In genomic region chr11:4850404-4850803, GRCm38 (mm10) we compare ENCODE assay signal across 17 mouse cellular contexts. TPM values are rescaled to one million over a fixed set of nuclear protein-coding genes. Genes with fewer than 3 reads are reported as not detected.
DNase-seq lines count a peak whose midpoint lies in the region; ATAC-seq lines count a peak whose summit lies in the region.
"Had no signal": no experiment of that assay in that cellular context is flagged by ENCODE, and none has a peak within 500 bp of the region (broad histone marks: within the 10 kb centered on the region; RNA-seq: fewer than 3 reads in every experiment).

No protein-coding gene starts in this region.

- H3K4me1 ChIP-seq in heart, embryonic 15.5 days (replicated peaks) = peaks cover 14% of the 10 kb centered on the region; the same call in 1 of the 2 replicates
- peaks cover 24% of the 10 kb centered on the region for H3K4me1 ChIP-seq in midbrain, embryonic 10.5 days
- H3K4me1 ChIP-seq in midbrain, embryonic 14.5 days (ENCODE audit: control insufficient read depth, insufficient read depth, low read length) = peaks cover 15% of the 10 kb centered on the region
- peaks cover 16% of the 10 kb centered on the region for H3K4me1 ChIP-seq in embryonic facial prominence, embryonic 13.5 days
- peaks cover 31% of the 10 kb centered on the region for H3K4me1 ChIP-seq in liver, embryonic 15.5 days (replicated peaks)

- ATAC-seq in heart, embryonic 15.5 days (replicated peaks; ENCODE audit: insufficient number of reproducible peaks, insufficient read depth, low FRiP score, low read depth) = no peak
- no peak for ATAC-seq in midbrain, embryonic 14.5 days (ENCODE audit: low FRiP score, low TSS enrichment)
- ATAC-seq in embryonic facial prominence, embryonic 13.5 days (ENCODE audit: insufficient number of reproducible peaks, insufficient read depth, low FRiP score, low TSS enrichment, low read depth) = no peak
- no peak for ATAC-seq in liver, embryonic 15.5 days (ENCODE audit: insufficient read depth)
- ATAC-seq: hindbrain, postnatal 0 days had no signal

- 0 out of 2 replicates have a peak overlapping the region, but pooled peaks have one; percentile 63 for H3K4me2 ChIP-seq in heart, embryonic 15.5 days
- H3K4me2 ChIP-seq in midbrain, embryonic 14.5 days (ENCODE audit: low read length) = no peak overlapping the region
- H3K4me2 ChIP-seq in embryonic facial prominence, embryonic 13.5 days = peak overlapping the region; percentile 55
- H3K4me2 ChIP-seq in liver, embryonic 15.5 days = peak overlapping the region; percentile 92; the same call in 1 of the 2 replicates

- intact Hi-C loops in heart, postnatal 25 days (cut with DNase I) = no loop called here

- no peaks in the 10 kb centered on the region for H3K27me3 ChIP-seq in heart, embryonic 15.5 days
- H3K27me3 ChIP-seq in midbrain, embryonic 10.5 days (ENCODE audit: low read depth, poor library complexity, severe bottlenecking) = no peaks in the 10 kb centered on the region
- H3K27me3 ChIP-seq in midbrain, embryonic 14.5 days (ENCODE audit: control insufficient read depth, insufficient read depth, low read length) = no peaks in the 10 kb centered on the region
- no peaks in the 10 kb centered on the region for H3K27me3 ChIP-seq in embryonic facial prominence, embryonic 13.5 days
- no peaks in the 10 kb centered on the region for H3K27me3 ChIP-seq in liver, embryonic 15.5 days
- H3K27me3 ChIP-seq: midbrain, embryonic 13.5 days; neural tube, embryonic 12.5 days had no signal

- H3K9ac ChIP-seq in heart, embryonic 15.5 days = no peak overlapping the region
- H3K9ac ChIP-seq in midbrain, embryonic 14.5 days (replicated peaks; ENCODE audit: low read length) = no peak overlapping the region
- no peak overlapping the region for H3K9ac ChIP-seq in embryonic facial prominence, embryonic 13.5 days
- no peak overlapping the region for H3K9ac ChIP-seq in liver, embryonic 15.5 days
- H3K9ac ChIP-seq: midbrain, embryonic 13.5 days; neural tube, embryonic 12.5 days had no signal

- no peaks in the 10 kb centered on the region for H3K9me3 ChIP-seq in heart, embryonic 15.5 days (replicated peaks)
- H3K9me3 ChIP-seq in midbrain, embryonic 10.5 days (replicated peaks) = no peaks in the 10 kb centered on the region
- H3K9me3 ChIP-seq in midbrain, embryonic 14.5 days (ENCODE audit: control insufficient read depth, low read length) = no peaks in the 10 kb centered on the region
- no peaks in the 10 kb centered on the region for H3K9me3 ChIP-seq in embryonic facial prominence, embryonic 13.5 days
- H3K9me3 ChIP-seq in liver, embryonic 15.5 days (replicated peaks) = no peaks in the 10 kb centered on the region
- H3K9me3 ChIP-seq: midbrain, embryonic 13.5 days; neural tube, embryonic 12.5 days had no signal

- 95% methylated on average over 2 of the region's 2 CpGs for WGBS in heart, embryonic 15.5 days
- WGBS in midbrain, embryonic 10.5 days = 94% methylated on average over 2 of the region's 2 CpGs
- 95% methylated on average over 2 of the region's 2 CpGs for WGBS in midbrain, embryonic 14.5 days
- 85% methylated on average over 2 of the region's 2 CpGs for whole genome bisulfite sequencing in embryonic facial prominence, embryonic 13.5 days
- WGBS in liver, embryonic 15.5 days (ENCODE audit: insufficient replicate concordance) = 77% methylated on average over 2 of the region's 2 CpGs

- H3K36me3 ChIP-seq in heart, embryonic 15.5 days = no peaks in the 10 kb centered on the region
- H3K36me3 ChIP-seq in midbrain, embryonic 10.5 days = no peaks in the 10 kb centered on the region
- no peaks in the 10 kb centered on the region for H3K36me3 ChIP-seq in midbrain, embryonic 14.5 days (ENCODE audit: control insufficient read depth, insufficient read depth, low read length)
- no peaks in the 10 kb centered on the region for H3K36me3 ChIP-seq in embryonic facial prominence, embryonic 13.5 days
- no peaks in the 10 kb centered on the region for H3K36me3 ChIP-seq in liver, embryonic 15.5 days (replicated peaks)
- H3K36me3 ChIP-seq: midbrain, embryonic 13.5 days; neural tube, embryonic 12.5 days had no signal

- no peak overlapping the region for H3K4me3 ChIP-seq in heart, embryonic 15.5 days
- 0 out of 2 replicates have a peak overlapping the region, but pooled peaks have one; percentile 98 for H3K4me3 ChIP-seq in midbrain, embryonic 10.5 days
- no peak overlapping the region for H3K4me3 ChIP-seq in midbrain, embryonic 14.5 days (replicated peaks; ENCODE audit: low read depth, low read length)
- no peak overlapping the region for H3K4me3 ChIP-seq in embryonic facial prominence, embryonic 13.5 days
- no peak overlapping the region for H3K4me3 ChIP-seq in liver, embryonic 15.5 days (replicated peaks)

- no peak for DNase-seq in heart, postnatal 25 days (ENCODE audit: low spot score)
- no peak for DNase-seq in midbrain, embryonic 10.5 days (ENCODE audit: low spot score)
- DNase-seq in midbrain, embryonic 14.5 days = no peak
- DNase-seq in cerebellum, postnatal 36 days = no peak
- no peak for DNase-seq in ovary, postnatal 36 days (ENCODE audit: low spot score)
- DNase-seq: adrenal gland, postnatal 14 days; cerebellum, adult 9-10 months; lung, postnatal 14 days; thymus, postnatal 4 days had no signal

- H3K27ac ChIP-seq in heart, embryonic 15.5 days = no peak overlapping the region
- H3K27ac ChIP-seq in midbrain, embryonic 10.5 days (replicated peaks) = no peak overlapping the region
- no peak overlapping the region for H3K27ac ChIP-seq in midbrain, embryonic 14.5 days (replicated peaks; ENCODE audit: low read depth, low read length)
- H3K27ac ChIP-seq in embryonic facial prominence, embryonic 13.5 days = peak overlapping the region; percentile 73; the same call in 1 of the 2 replicates
- no peak overlapping the region for H3K27ac ChIP-seq in liver, embryonic 15.5 days (replicated peaks)
- H3K27ac ChIP-seq: hindbrain, postnatal 0 days; kidney, postnatal 0 days; midbrain, embryonic 13.5 days; neural tube, embryonic 12.5 days; stomach, postnatal 0 days had no signal

RNA-seq across cellular contexts. Expression of gene Nf2, which starts 1.1 kb away (rescaled TPM):
- polyA plus RNA-seq in heart, embryonic 15.5 days (2015; fragmentation: Nextera tagmentation; extraction: Ambion mirVana) = 39.3 and 43.8 TPM in 2 replicates
- 10 to 100 TPM; 81.5 to 83.6 TPM for total RNA-seq in heart, postnatal 25 days (2021)
- 55.5 and 65.1 TPM in 2 replicates for polyA plus RNA-seq in midbrain, embryonic 10.5 days (2016; fragmentation: Nextera tagmentation; extraction: Ambion mirVana)
- polyA plus RNA-seq in midbrain, embryonic 14.5 days (2014; fragmentation: Nextera tagmentation; extraction: Ambion mirVana) = 49.3 and 64.0 TPM in 2 replicates
- 55.7 and 61.4 TPM in 2 replicates for polyA plus RNA-seq in embryonic facial prominence, embryonic 13.5 days (2015; fragmentation: Nextera tagmentation; extraction: Ambion mirVana)
- polyA plus RNA-seq in liver, embryonic 15.5 days (2015; fragmentation: Nextera tagmentation; extraction: Ambion mirVana) = 13.5 and 13.8 TPM in 2 replicates

RNA-seq across cellular contexts. Expression of gene Nipsnap1, which starts 23.3 kb away (rescaled TPM):
- 20.7 and 29.3 TPM in 2 replicates for polyA plus RNA-seq in heart, embryonic 15.5 days (2015; fragmentation: Nextera tagmentation; extraction: Ambion mirVana)
- under 1 TPM; 0.70 to 0.86 TPM for total RNA-seq in heart, postnatal 25 days (2021)
- 70.8 and 81.2 TPM in 2 replicates for polyA plus RNA-seq in midbrain, embryonic 10.5 days (2016; fragmentation: Nextera tagmentation; extraction: Ambion mirVana)
- polyA plus RNA-seq in midbrain, embryonic 14.5 days (2014; fragmentation: Nextera tagmentation; extraction: Ambion mirVana) = 132 and 133 TPM in 2 replicates
- polyA plus RNA-seq in embryonic facial prominence, embryonic 13.5 days (2015; fragmentation: Nextera tagmentation; extraction: Ambion mirVana) = 61.6 and 65.8 TPM in 2 replicates
- polyA plus RNA-seq in liver, embryonic 15.5 days (2015; fragmentation: Nextera tagmentation; extraction: Ambion mirVana) = 94.3 and 106 TPM in 2 replicates

RNA-seq across cellular contexts. Expression of gene Thoc5, which starts 44.7 kb away (rescaled TPM):
- 18.9 and 22.5 TPM in 2 replicates for polyA plus RNA-seq in heart, embryonic 15.5 days (2015; fragmentation: Nextera tagmentation; extraction: Ambion mirVana)
- 10 to 100 TPM; 16.3 to 16.9 TPM for total RNA-seq in heart, postnatal 25 days (2021)
- 54.9 and 57.9 TPM in 2 replicates for polyA plus RNA-seq in midbrain, embryonic 10.5 days (2016; fragmentation: Nextera tagmentation; extraction: Ambion mirVana)
- 60.4 and 66.9 TPM in 2 replicates for polyA plus RNA-seq in midbrain, embryonic 14.5 days (2014; fragmentation: Nextera tagmentation; extraction: Ambion mirVana)
- 37.6 and 39.7 TPM in 2 replicates for polyA plus RNA-seq in embryonic facial prominence, embryonic 13.5 days (2015; fragmentation: Nextera tagmentation; extraction: Ambion mirVana)
- 13.1 and 14.0 TPM in 2 replicates for polyA plus RNA-seq in liver, embryonic 15.5 days (2015; fragmentation: Nextera tagmentation; extraction: Ambion mirVana)
